Comparison of ENCODE assay signal across 13 mouse cellular contexts in genomic region chr12:100530871-100531270, GRCm38 (mm10). TPM values are rescaled to one million over a fixed set of nuclear protein-coding genes. Genes with fewer than 3 reads are reported as not detected.
DNase-seq lines count a peak whose midpoint lies in the region; ATAC-seq lines count a peak whose summit lies in the region.
"Had no signal": no experiment of that assay in that cellular context is flagged by ENCODE, and none has a peak within 500 bp of the region (broad histone marks: within the 10 kb centered on the region; RNA-seq: fewer than 3 reads in every experiment).

No protein-coding gene starts in this region.

- H3K4me2 ChIP-seq in hindbrain, embryonic 13.5 days, result no peak overlapping the region
- H3K4me2 ChIP-seq in liver, embryonic 12.5 days, result no peak overlapping the region
- H3K4me2 ChIP-seq: forebrain, embryonic 13.5 days; liver, embryonic 15.5 days had no signal

- no peak overlapping the region for H3K4me3 ChIP-seq in hindbrain, embryonic 10.5 days
- H3K4me3 ChIP-seq in hindbrain, embryonic 13.5 days, result no peak overlapping the region
- no peak overlapping the region for H3K4me3 ChIP-seq in liver, embryonic 12.5 days
- H3K4me3 ChIP-seq: forebrain, embryonic 13.5 days; liver, embryonic 15.5 days had no signal

- no peaks in the 10 kb centered on the region for H3K36me3 ChIP-seq in hindbrain, embryonic 10.5 days
- no peaks in the 10 kb centered on the region for H3K36me3 ChIP-seq in hindbrain, embryonic 13.5 days
- H3K36me3 ChIP-seq in liver, embryonic 12.5 days, result no peaks in the 10 kb centered on the region
- H3K36me3 ChIP-seq: liver, embryonic 15.5 days had no signal

- H3K27me3 ChIP-seq in hindbrain, embryonic 10.5 days (ENCODE audit: insufficient read depth, poor library complexity, severe bottlenecking), result no peaks in the 10 kb centered on the region
- H3K27me3 ChIP-seq in hindbrain, embryonic 13.5 days, result no peaks in the 10 kb centered on the region
- H3K27me3 ChIP-seq in liver, embryonic 12.5 days (replicated peaks), result no peaks in the 10 kb centered on the region
- H3K27me3 ChIP-seq: forebrain, embryonic 13.5 days; liver, embryonic 15.5 days had no signal

- H3K9ac ChIP-seq in hindbrain, embryonic 13.5 days, result no peak overlapping the region
- no peak overlapping the region for H3K9ac ChIP-seq in liver, embryonic 12.5 days
- H3K9ac ChIP-seq: forebrain, embryonic 13.5 days; liver, embryonic 15.5 days had no signal

- 88% methylated on average over 5 of the region's 5 CpGs for WGBS in hindbrain, embryonic 10.5 days
- WGBS in hindbrain, embryonic 13.5 days, result 93% methylated on average over 5 of the region's 5 CpGs
- WGBS in liver, embryonic 12.5 days (ENCODE audit: insufficient replicate concordance), result 38% methylated on average over 5 of the region's 5 CpGs

- no peaks in the 10 kb centered on the region for H3K9me3 ChIP-seq in hindbrain, embryonic 10.5 days
- no peaks in the 10 kb centered on the region for H3K9me3 ChIP-seq in hindbrain, embryonic 13.5 days
- no peaks in the 10 kb centered on the region for H3K9me3 ChIP-seq in liver, embryonic 12.5 days (replicated peaks)
- H3K9me3 ChIP-seq: forebrain, embryonic 13.5 days; liver, embryonic 15.5 days had no signal

- peaks cover 56% of the 10 kb centered on the region for H3K4me1 ChIP-seq in hindbrain, embryonic 10.5 days (replicated peaks)
- H3K4me1 ChIP-seq in hindbrain, embryonic 13.5 days (replicated peaks), result peaks cover 39% of the 10 kb centered on the region
- H3K4me1 ChIP-seq in liver, embryonic 12.5 days, result peaks cover 13% of the 10 kb centered on the region

- no peak for DNase-seq in hindbrain, embryonic 10.5 days (ENCODE audit: low spot score)
- DNase-seq in 416B (ENCODE audit: low read depth), result peak; percentile 87
- DNase-seq in adrenal gland, postnatal 4 days (ENCODE audit: low spot score in 2 of 2), result no peak
- DNase-seq in right cerebral cortex, postnatal 36 days (ENCODE audit: low spot score in 2 of 2), result no peak
- DNase-seq: cerebellum, adult 18-20 months; gastrocnemius, postnatal 14 days; kidney, adult 2 months had no signal

- ATAC-seq in hindbrain, embryonic 13.5 days (ENCODE audit: low FRiP score), result no peak
- ATAC-seq in CD4-positive, CD25-positive, alpha-beta regulatory T cell, adult 4 months, result peak; percentile 75
- ATAC-seq in liver, embryonic 12.5 days, result no peak
- ATAC-seq: forebrain, embryonic 13.5 days; midbrain, embryonic 16.5 days had no signal

- 0 out of 2 replicates have a peak overlapping the region, but pooled peaks have one; percentile 40 for H3K27ac ChIP-seq in hindbrain, embryonic 10.5 days
- H3K27ac ChIP-seq in hindbrain, embryonic 13.5 days, result no peak overlapping the region
- H3K27ac ChIP-seq in liver, embryonic 12.5 days, result peak overlapping the region; percentile 25; the same call in 1 of the 2 replicates
- H3K27ac ChIP-seq: forebrain, embryonic 13.5 days; liver, embryonic 15.5 days had no signal

RNA-seq across cellular contexts. Expression of gene Ttc7b, which starts 10.2 kb away (rescaled TPM):
- 5.4 and 5.6 TPM in 2 replicates for polyA plus RNA-seq in hindbrain, embryonic 10.5 days (2016; fragmentation: Nextera tagmentation; extraction: Ambion mirVana)
- 6.9 and 7.3 TPM in 2 replicates for polyA plus RNA-seq in hindbrain, embryonic 13.5 days (2015; fragmentation: Nextera tagmentation; extraction: Ambion mirVana)
- polyA plus RNA-seq in CD4-positive, CD25-positive, alpha-beta regulatory T cell, adult 4 months (2017; shearing (Covaris generic)), result 1 to 10 TPM; 3.4 to 5.1 TPM
- 2.2 and 3.1 TPM in 2 replicates for polyA plus RNA-seq in liver, embryonic 12.5 days (2016; fragmentation: Nextera tagmentation; extraction: Ambion mirVana)
- total RNA-seq in adrenal gland, postnatal 4 days (2021), result 10 to 100 TPM; 77.2 to 81.2 TPM
